Mouse (Mus musculus) bone marrow, adult 2 months (tissue): ENCODE results near the gene Zfp740. TPM values are rescaled to one million over a fixed set of nuclear protein-coding genes. Genes with fewer than 3 reads are reported as not detected.

Experiments
- H3K27ac ChIP-seq: fragments of 200-500 bp; 2 replicates; pipeline ENCODE4 v1.5.1; 2012; ENCODE audit warnings: low read depth, mild to moderate bottlenecking, control low read depth, inconsistent platforms, low read length; ENCODE audit not compliant: control insufficient read depth, poor library complexity, insufficient read depth
- H3K4me1 ChIP-seq: fragments of 200-500 bp; 2 replicates; pipeline ENCODE4 v1.6.1; 2011; ENCODE audit warnings: low read length; ENCODE audit not compliant: control insufficient read depth, insufficient read depth
- H3K4me3 ChIP-seq: fragments of 200-500 bp; replicated peaks from 2 replicates; pipeline ENCODE3; 2011; ENCODE audit warnings: mild to moderate bottlenecking, low read depth, low read length, control low read depth; ENCODE audit not compliant: control insufficient read depth
- CTCF ChIP-seq: fragments of 200-500 bp; IDR thresholded peaks from 2 replicates; pipeline ENCODE4 v1.5.1; 2011; ENCODE audit warnings: low read length, control low read depth; ENCODE audit not compliant: control insufficient read depth, insufficient read depth
- POLR2A ChIP-seq: fragments of 200-500 bp; IDR thresholded peaks from 2 replicates; pipeline ENCODE4 v1.6.1; 2011; ENCODE audit warnings: low read depth, mild to moderate bottlenecking, control low read depth, low read length, borderline replicate concordance; ENCODE audit not compliant: control insufficient read depth
- WGBS: fragments of 180-500 bp; shearing (Covaris S2); methylation state at CpG from one replicate; pipeline ENCODE4 v1.1.7; 2018; 5-methylcytosine and 5-hydroxymethylcytosine counted together
- polyA plus RNA-seq: library from polyadenylated mRNA; stranded (reverse); fragments of >200 nt; gene quantifications from 2 replicates; pipeline ENCODE4 v1.2.4, GENCODE M21; 2011; ENCODE audit warnings: low replicate concordance; ENCODE audit not compliant: missing spikeins, insufficient read depth, insufficient read length

Zfp740 gene
- polyA plus RNA-seq, 1 experiment, result 34.5 TPM

- no peak for TF ChIP-seq POLR2A
- TF ChIP-seq CTCF, result no peak
- Histone ChIP-seq H3K4me1 (no peaks in the 10 kb centered on the region; the same call in 1 of the 2 replicates), H3K27ac (no peak overlapping the region), H3K4me3 (no peak overlapping the region)
- WGBS, result 45% methylated on average over 3 of the region's 3 CpGs
These were observed 29.5 kb upstream of the Zfp740 start for GRCm38 (mm10) chr15:102173581-102173980.

GRCm38 (mm10) chr15:102175736-102176319, 27.2 kb upstream of the Zfp740 start:
- no peak for TF ChIP-seq CTCF
- no peak for TF ChIP-seq POLR2A
- no peak overlapping the region for H3K4me3 ChIP-seq
- H3K4me1 ChIP-seq, result no peaks in the 10 kb centered on the region; the same call in 1 of the 2 replicates
- WGBS, result 87% methylated on average over 16 of the region's 16 CpGs
- no peak overlapping the region for H3K27ac ChIP-seq

GRCm38 (mm10) chr15:102176571-102177316, 26.3 kb upstream of the Zfp740 start:
- Histone ChIP-seq H3K4me1 (no peaks in the 10 kb centered on the region; the same call in 1 of the 2 replicates), H3K27ac (no peak overlapping the region), H3K4me3 (no peak overlapping the region)
- 67% methylated on average over 7 of the region's 7 CpGs for WGBS
- no peak for TF ChIP-seq CTCF
- TF ChIP-seq POLR2A, result no peak

GRCm38 (mm10) chr15:102177417-102177816, 25.6 kb upstream of the Zfp740 start:
- Histone ChIP-seq H3K4me3 (no peak overlapping the region), H3K27ac (no peak overlapping the region), H3K4me1 (no peaks in the 10 kb centered on the region; the same call in 1 of the 2 replicates)
- WGBS, result 82% methylated on average over 8 of the region's 8 CpGs
- TF ChIP-seq POLR2A, result no peak
- TF ChIP-seq CTCF, result no peak

GRCm38 (mm10) chr15:102178279-102178678, 24.8 kb upstream of the Zfp740 start:
- Histone ChIP-seq H3K4me3 (no peak overlapping the region), H3K4me1 (no peaks in the 10 kb centered on the region; the same call in 1 of the 2 replicates), H3K27ac (no peak overlapping the region)
- TF ChIP-seq CTCF (peak; percentile 77), POLR2A (no peak)
- WGBS, result 11% methylated on average over 6 of the region's 6 CpGs

- 86% methylated on average over 9 of the region's 9 CpGs for WGBS
- Histone ChIP-seq H3K4me1 (no peaks in the 10 kb centered on the region; the same call in 1 of the 2 replicates), H3K27ac (no peak overlapping the region), H3K4me3 (no peak overlapping the region)
- no peak for TF ChIP-seq CTCF
- TF ChIP-seq POLR2A, result no peak
These were observed 23.9 kb upstream of the Zfp740 start for GRCm38 (mm10) chr15:102179106-102179505.

GRCm38 (mm10) chr15:102179924-102180323, 23.1 kb upstream of the Zfp740 start:
- Histone ChIP-seq H3K27ac (no peak overlapping the region), H3K4me3 (no peak overlapping the region), H3K4me1 (no peaks in the 10 kb centered on the region; the same call in 1 of the 2 replicates)
- 88% methylated on average over 14 of the region's 14 CpGs for WGBS
- TF ChIP-seq POLR2A (no peak), CTCF (no peak)

- H3K4me3 ChIP-seq, result no peak overlapping the region
These were observed 20.0 kb upstream of the Zfp740 start for GRCm38 (mm10) chr15:102183076-102183475.

More at GRCm38 (mm10) chr15:102183076-102183475, 20.0 kb upstream of the Zfp740 start:
- no peak overlapping the region for H3K27ac ChIP-seq
- 84% methylated on average over 3 of the region's 3 CpGs for WGBS
- H3K4me1 ChIP-seq, result no peaks in the 10 kb centered on the region; the same call in 1 of the 2 replicates
- TF ChIP-seq CTCF (no peak), POLR2A (no peak)
